Mouse (Mus musculus) G1E-ER4 (cell line): ENCODE measurements at regions not wholly inside any gene's neighbourhood (a gene's known extent, or its start where the extent isn't known, plus 50 kb on each side); places are given as distances from the start of the nearest gene placed in this dataset.

Source experiments
- GATA1 ChIP-seq: IDR thresholded peaks from one replicate; pipeline ENCODE4 v1.8.0; 2012; ENCODE audit warnings: low read length, inconsistent platforms

- TF ChIP-seq GATA1, result no peak
Observed at GRCm38 (mm10) chr10:37194131-37194797, 55.5 kb upstream of the Marcks start.

- TF ChIP-seq GATA1, result no peak
Observed at GRCm38 (mm10) chr10:37192661-37193060, 53.9 kb upstream of the Marcks start.

- no peak for TF ChIP-seq GATA1
Observed at GRCm38 (mm10) chr10:37190092-37190491, 51.4 kb upstream of the Marcks start.
